Mouse (Mus musculus) lung, embryonic 16.5 days (tissue): ENCODE data around the gene Tgoln1. TPM values are rescaled to one million over a fixed set of nuclear protein-coding genes. Genes with fewer than 3 reads are reported as not detected.

ENCODE experiments used
- ATAC-seq: fragments of 200-750 bp; cut with Nextera tagmentation; 2 replicates; pipeline ENCODE4 v1.8.0; 2017; ENCODE audit warnings: low read depth, mild to moderate bottlenecking, moderate library complexity
- H3K27ac ChIP-seq: fragments of 300-500 bp; sonication (generic); 2 replicates; pipeline ENCODE4 v1.5.1; 2014; ENCODE audit warnings: mild to moderate bottlenecking, control low read depth, low read length
- H3K27me3 ChIP-seq: fragments of 300-500 bp; sonication (generic); 2 replicates; pipeline ENCODE4 v1.6.1; 2014; ENCODE audit warnings: low read depth, low read length, mixed read lengths; ENCODE audit not compliant: control insufficient read depth, insufficient read depth
- H3K36me3 ChIP-seq: fragments of 300-500 bp; sonication (generic); 2 replicates; pipeline ENCODE4 v1.6.1; 2014; ENCODE audit warnings: low read length; ENCODE audit not compliant: control insufficient read depth, insufficient read depth
- H3K4me1 ChIP-seq: fragments of 300-500 bp; sonication (generic); replicated peaks from 2 replicates; pipeline ENCODE4 v1.6.1; 2014; ENCODE audit warnings: low read length, mixed read lengths; ENCODE audit not compliant: control insufficient read depth, insufficient read depth
- H3K4me2 ChIP-seq: fragments of 300-500 bp; sonication (generic); 2 replicates; pipeline ENCODE4 v1.6.1; 2014; ENCODE audit warnings: low read depth, low read length, control low read depth
- H3K4me3 ChIP-seq: fragments of 300-500 bp; sonication (generic); 2 replicates; pipeline ENCODE4 v1.5.1; 2014; ENCODE audit warnings: mild to moderate bottlenecking, low read length, control low read depth
- H3K9ac ChIP-seq: fragments of 300-500 bp; sonication (generic); 2 replicates; pipeline ENCODE4 v1.6.1; 2014; ENCODE audit warnings: low read length, control low read depth
- H3K9me3 ChIP-seq: fragments of 300-500 bp; sonication (generic); 2 replicates; pipeline ENCODE4 v1.6.1; 2016; ENCODE audit warnings: low read length; ENCODE audit not compliant: control insufficient read depth
- WGBS: fragments of 180-500 bp; shearing (Covaris S2); extraction: QIAGEN DNeasy Blood & Tissue Kit; methylation state at CpG from one replicate; pipeline ENCODE4 v1.1.7; 2014; 5-methylcytosine and 5-hydroxymethylcytosine counted together
- polyA plus RNA-seq: library from polyadenylated mRNA; unstranded; fragments of >200 nt; fragmentation: Nextera tagmentation; extraction: Ambion mirVana; gene quantifications from 2 replicates; pipeline ENCODE4 v1.2.1, GENCODE M21; 2015

Tgoln1 gene
- polyA plus RNA-seq, 1 experiment from 2014 or later, result 45.6 TPM

DNA sequence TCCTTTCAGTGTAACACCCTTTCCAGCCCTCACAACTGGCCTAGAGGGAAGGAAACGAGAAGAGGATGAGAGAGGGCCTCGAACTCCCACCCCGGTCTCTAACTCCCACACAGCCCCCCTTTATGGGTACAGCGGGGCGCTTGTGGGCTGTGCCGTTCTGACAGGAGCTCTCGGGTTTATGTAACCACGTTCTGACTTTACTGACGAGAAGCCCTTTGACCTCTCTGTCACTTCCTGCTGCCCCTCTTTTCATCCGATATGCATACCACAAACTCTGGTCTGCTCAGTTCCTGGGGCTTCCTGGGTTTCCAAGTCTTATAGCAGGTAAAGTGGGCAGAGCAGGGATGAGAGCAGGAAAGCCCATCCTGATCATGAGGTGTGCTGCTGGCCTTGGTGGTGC lies 17.5 kb upstream of the Tgoln1 start:
- peaks cover 5% of the 10 kb centered on the region for H3K4me1 ChIP-seq
- H3K9ac ChIP-seq, result no peak overlapping the region
- no peak overlapping the region for H3K4me3 ChIP-seq
- no peaks in the 10 kb centered on the region for H3K9me3 ChIP-seq
- no peak overlapping the region for H3K27ac ChIP-seq
- H3K36me3 ChIP-seq, result peaks cover 20% of the 10 kb centered on the region
- 62% methylated on average over 10 of the region's 10 CpGs for WGBS
- ATAC-seq, result no peak
- H3K27me3 ChIP-seq, result no peaks in the 10 kb centered on the region
- H3K4me2 ChIP-seq, result no peak overlapping the region

- Histone ChIP-seq H3K27me3 (no peaks in the 10 kb centered on the region), H3K9me3 (no peaks in the 10 kb centered on the region), H3K4me2 (no peak overlapping the region), H3K4me3 (no peak overlapping the region), H3K9ac (no peak overlapping the region), H3K27ac (no peak overlapping the region), H3K4me1 (peaks cover 5% of the 10 kb centered on the region), H3K36me3 (peaks cover 42% of the 10 kb centered on the region)
- ATAC-seq, result no peak
- WGBS, result 79% methylated on average over 6 of the region's 6 CpGs
These were observed 14.9 kb upstream of the Tgoln1 start for GRCm38 (mm10) chr6:72631700-72632099.

GRCm38 (mm10) chr6:72630961-72631360 lies 14.2 kb upstream of the Tgoln1 start:
- H3K4me3 ChIP-seq, result no peak overlapping the region
- 87% methylated on average over 14 of the region's 14 CpGs for WGBS

DNA sequence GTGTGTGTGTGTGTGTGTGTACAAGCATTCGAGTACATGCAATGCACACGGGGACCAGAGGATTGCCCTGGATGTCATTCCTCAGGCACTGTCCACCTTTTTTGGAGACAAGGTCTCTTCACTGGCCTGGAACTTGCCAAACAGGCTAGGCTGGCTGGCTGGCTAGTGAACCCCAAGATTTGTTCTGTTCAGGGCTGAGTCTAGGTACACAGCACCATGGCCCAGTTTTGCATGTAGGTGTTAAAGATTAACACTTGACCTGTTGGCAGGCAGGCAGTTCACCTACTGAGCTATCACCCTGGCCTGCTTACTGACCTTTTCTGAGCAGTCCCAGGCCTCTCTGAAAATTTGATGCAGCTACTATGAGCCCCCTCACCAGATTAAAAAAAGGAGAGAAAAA lies 13.6 kb upstream of the Tgoln1 start:
- WGBS, result 64% methylated on average over 2 of the region's 2 CpGs

More at GRCm38 (mm10) chr6:72630961-72631360, 14.2 kb upstream of the Tgoln1 start:
- no peak overlapping the region; the same call in 1 of the 2 replicates for H3K9ac ChIP-seq
- H3K4me1 ChIP-seq, result no peaks in the 10 kb centered on the region
- no peak overlapping the region for H3K4me2 ChIP-seq
- H3K9me3 ChIP-seq, result no peaks in the 10 kb centered on the region
- H3K36me3 ChIP-seq, result peaks cover 43% of the 10 kb centered on the region
- ATAC-seq, result no peak
- no peak overlapping the region for H3K27ac ChIP-seq
- H3K27me3 ChIP-seq, result no peaks in the 10 kb centered on the region

GRCm38 (mm10) chr6:72627276-72627675 lies 10.5 kb upstream of the Tgoln1 start:
- H3K4me3 ChIP-seq, result no peak overlapping the region
- H3K4me2 ChIP-seq, result no peak overlapping the region
- WGBS, result 91% methylated on average over 16 of the region's 16 CpGs
- H3K27me3 ChIP-seq, result no peaks in the 10 kb centered on the region
- H3K4me1 ChIP-seq, result no peaks in the 10 kb centered on the region
- H3K9me3 ChIP-seq, result no peaks in the 10 kb centered on the region
- H3K9ac ChIP-seq, result no peak overlapping the region
- peaks cover 37% of the 10 kb centered on the region for H3K36me3 ChIP-seq
- no peak for ATAC-seq
- H3K27ac ChIP-seq, result no peak overlapping the region

More for the DNA sequence above, 13.6 kb upstream of the Tgoln1 start:
- H3K27me3 ChIP-seq, result no peaks in the 10 kb centered on the region
- ATAC-seq, result no peak
- H3K4me2 ChIP-seq, result no peak overlapping the region
- no peak overlapping the region for H3K9ac ChIP-seq
- H3K9me3 ChIP-seq, result no peaks in the 10 kb centered on the region
- no peaks in the 10 kb centered on the region for H3K4me1 ChIP-seq
- H3K36me3 ChIP-seq, result peaks cover 43% of the 10 kb centered on the region
- H3K27ac ChIP-seq, result no peak overlapping the region
- no peak overlapping the region for H3K4me3 ChIP-seq

DNA sequence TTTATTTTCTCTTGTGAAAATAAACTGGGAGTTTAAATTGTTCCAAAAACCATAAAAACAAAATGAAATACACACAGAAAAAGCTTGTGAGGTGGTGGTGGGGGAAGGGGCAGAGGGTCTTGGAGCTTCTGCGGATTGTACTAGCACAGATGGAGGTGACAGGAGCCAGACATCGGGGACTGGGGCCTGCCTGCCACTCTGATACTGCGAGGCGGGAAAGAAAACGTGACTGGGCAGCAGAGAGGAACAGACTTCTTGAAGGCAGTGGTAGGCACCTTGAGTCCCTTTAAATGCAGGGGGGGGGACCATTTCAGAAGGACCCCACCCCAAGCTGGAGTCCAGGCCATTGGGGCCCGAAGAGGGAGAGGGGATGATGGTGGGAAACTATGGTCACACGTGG lies 9.6 kb upstream of the Tgoln1 start:
- peaks cover 31% of the 10 kb centered on the region for H3K36me3 ChIP-seq
- H3K4me2 ChIP-seq, result no peak overlapping the region
- H3K27ac ChIP-seq, result no peak overlapping the region
- H3K9me3 ChIP-seq, result no peaks in the 10 kb centered on the region
- H3K9ac ChIP-seq, result no peak overlapping the region
- 85% methylated on average over 7 of the region's 7 CpGs for WGBS
- H3K27me3 ChIP-seq, result no peaks in the 10 kb centered on the region
- H3K4me3 ChIP-seq, result no peak overlapping the region
- H3K4me1 ChIP-seq, result peaks cover 2% of the 10 kb centered on the region; the same call in 1 of the 2 replicates
- ATAC-seq, result no peak

GRCm38 (mm10) chr6:72623661-72624402 lies 7.0 kb upstream of the Tgoln1 start:
- no peak overlapping the region for H3K9ac ChIP-seq
- no peak overlapping the region for H3K4me3 ChIP-seq
- H3K4me2 ChIP-seq, result no peak overlapping the region
- no peaks in the 10 kb centered on the region for H3K9me3 ChIP-seq
- no peak for ATAC-seq
- H3K36me3 ChIP-seq, result peaks cover 18% of the 10 kb centered on the region
- WGBS, result 83% methylated on average over 8 of the region's 8 CpGs
- H3K27ac ChIP-seq, result no peak overlapping the region
- H3K27me3 ChIP-seq, result no peaks in the 10 kb centered on the region
- H3K4me1 ChIP-seq, result peaks cover 6% of the 10 kb centered on the region; the same call in 1 of the 2 replicates

- Histone ChIP-seq H3K9me3 (no peaks in the 10 kb centered on the region), H3K36me3 (peaks cover 12% of the 10 kb centered on the region), H3K27me3 (no peaks in the 10 kb centered on the region), H3K4me1 (peaks cover 6% of the 10 kb centered on the region; the same call in 1 of the 2 replicates), H3K9ac (no peak overlapping the region), H3K4me3 (no peak overlapping the region), H3K27ac (no peak overlapping the region), H3K4me2 (no peak overlapping the region)
- 52% methylated on average over 3 of the region's 3 CpGs for WGBS
- ATAC-seq, result no peak
These were observed 6.1 kb upstream of the Tgoln1 start for GRCm38 (mm10) chr6:72622917-72623316.

GRCm38 (mm10) chr6:72620920-72621319 lies 4.1 kb upstream of the Tgoln1 start:
- peaks cover 14% of the 10 kb centered on the region for H3K4me1 ChIP-seq
- 62% methylated on average over 5 of the region's 5 CpGs for WGBS
- no peak overlapping the region for H3K9ac ChIP-seq
- peak overlapping the region; percentile 39; the same call in 1 of the 2 replicates for H3K27ac ChIP-seq
- H3K4me3 ChIP-seq, result no peak overlapping the region
- no peaks in the 10 kb centered on the region for H3K36me3 ChIP-seq
- H3K4me2 ChIP-seq, result no peak overlapping the region
- ATAC-seq, result no peak
- no peaks in the 10 kb centered on the region for H3K9me3 ChIP-seq
- H3K27me3 ChIP-seq, result no peaks in the 10 kb centered on the region
